ENCODE assay signal across 8 mouse cellular contexts in genomic region chr4:119142230-119142871, GRCm38 (mm10). TPM values are rescaled to one million over a fixed set of nuclear protein-coding genes. Genes with fewer than 3 reads are reported as not detected.
A peak's percentile ranks its signal among the peaks of the same experiment; 100 is the strongest.
DNase-seq lines count a peak whose midpoint lies in the region; ATAC-seq and TF ChIP-seq lines count a peak whose summit lies in the region.

No protein-coding gene starts in this region.

- ATAC-seq in cerebellum, adult (ENCODE audit: insufficient number of reproducible peaks, low FRiP score, low TSS enrichment), result 0 out of 2 replicates have a peak, but pooled peaks have one; percentile 8
- ATAC-seq in neutrophil, adult 5-6 weeks (ENCODE audit: extremely low read depth, insufficient number of reproducible peaks, low FRiP score, poor library complexity, severe bottlenecking), result peak; percentile 38; the same call in 1 of the 2 replicates

- peaks cover 4% of the 10 kb centered on the region for H3K9me3 ChIP-seq in CH12.LX (replicated peaks; ENCODE audit: low read length)
- H3K9me3 ChIP-seq in heart, embryonic 10.5 days, result no peaks in the 10 kb centered on the region

- H3K27me3 ChIP-seq in CH12.LX (replicated peaks), result no peaks in the 10 kb centered on the region
- H3K27me3 ChIP-seq in heart, embryonic 10.5 days (ENCODE audit: insufficient read depth, poor library complexity, severe bottlenecking), result peaks cover 37% of the 10 kb centered on the region

- no peak for TF ChIP-seq POLR2A in CH12.LX (IDR thresholded peaks at IDR 0.05; ENCODE audit: low read depth, low read length)
- no peak for TF ChIP-seq POLR2A in lung, adult 2 months (IDR thresholded peaks at IDR 0.05; ENCODE audit: borderline replicate concordance, extremely low read depth, low read depth, low read length)

- dilution Hi-C loops in CH12.LX (cut with MboI; ENCODE audit: extremely low pct_ligation_motif_present, extremely low pct_unique_long_range_greater_than_20kb, low sequenced_read_pairs), result no loop called here

- H3K9ac ChIP-seq in CH12.LX (ENCODE audit: insufficient read depth, low read depth), result no peak overlapping the region

- TF ChIP-seq CTCF in CH12.LX (conservative IDR thresholded peaks at IDR 0.05 in 1 of 2, IDR thresholded peaks at IDR 0.05 in 1 of 2; ENCODE audit: low read depth in 2 of 2, low read length in 2 of 2), result peak in 1 of 2 experiments; percentile 35; a peak in 1 of 4 replicates
- TF ChIP-seq CTCF in lung, adult 2 months (IDR thresholded peaks at IDR 0.05; ENCODE audit: insufficient read depth, low read length), result peak; percentile 49; the same call in 1 of the 2 replicates

- H3K4me3 ChIP-seq in CH12.LX (replicated peaks in 1 of 3; ENCODE audit: low read depth in 2 of 3, low read length in 2 of 3, poor library complexity in 1 of 3), result no peak overlapping the region
- H3K4me3 ChIP-seq in heart, embryonic 10.5 days, result peak overlapping the region; percentile 41
- H3K4me3 ChIP-seq in lung, adult 2 months (replicated peaks; ENCODE audit: extremely low read depth, low read depth, low read length), result no peak overlapping the region

- H3K27ac ChIP-seq in CH12.LX (ENCODE audit: insufficient read depth, low read depth), result no peak overlapping the region
- peak overlapping the region; percentile 17; the same call in 1 of the 2 replicates for H3K27ac ChIP-seq in heart, embryonic 10.5 days

- DNase-seq in cerebellum, adult 8-10 months, result no peak
- DNase-seq in CH12.LX (ENCODE audit: extremely low read depth), result no peak
- DNase-seq in cerebellum, postnatal 25 days, result peak; percentile 45 to 74
- DNase-seq in heart, embryonic 10.5 days (ENCODE audit: low spot score), result peak; percentile 90
- peak; percentile 52 for DNase-seq in kidney, adult 9 months
- DNase-seq in lung, adult 2 months, result no peak

- TF ChIP-seq RAD21 in CH12.LX (IDR thresholded peaks at IDR 0.05; ENCODE audit: low read depth, low read length), result no peak; the same call in none of the 2 replicates

- no peaks in the 10 kb centered on the region for H3K79me2 ChIP-seq in CH12.LX (replicated peaks; ENCODE audit: control insufficient read depth, extremely low read depth, insufficient read depth, poor library complexity, severe bottlenecking)

- TF ChIP-seq EP300 in CH12.LX (IDR thresholded peaks at IDR 0.05; ENCODE audit: low read length), result no peak

- H3K36me3 ChIP-seq in CH12.LX (replicated peaks in 1 of 2; ENCODE audit: control insufficient read depth in 1 of 2, insufficient read depth in 1 of 2, low read length in 1 of 2), result peaks cover 6 to 17% of the 10 kb centered on the region in 2 experiments
- H3K36me3 ChIP-seq in heart, embryonic 10.5 days, result peaks cover 10% of the 10 kb centered on the region

- 22% methylated on average over 24 of the region's 24 CpGs for WGBS in heart, embryonic 10.5 days
- WGBS in lung, adult 2 months, result 34% methylated on average over 24 of the region's 24 CpGs

- peaks cover 7 to 10% of the 10 kb centered on the region in 2 experiments; a peak in 3 of 4 replicates for H3K4me1 ChIP-seq in CH12.LX (ENCODE audit: control insufficient read depth in 1 of 2, insufficient read depth in 2 of 2)
- H3K4me1 ChIP-seq in heart, embryonic 10.5 days, result peaks cover 26% of the 10 kb centered on the region
- H3K4me1 ChIP-seq in lung, adult 2 months (ENCODE audit: control insufficient read depth, insufficient read depth, low read length), result no peaks in the 10 kb centered on the region

- in situ Hi-C loops in CH12.LX (cut with MboI; ENCODE audit: low pct_ligation_motif_present, low pct_unique_long_range_greater_than_20kb, low sequenced_read_pairs), result no loop called here

- no peak overlapping the region for H3K4me2 ChIP-seq in CH12.LX (ENCODE audit: insufficient read depth, low read depth, poor library complexity, severe bottlenecking)

TF ChIP-seq in CH12.LX, 34 proteins besides CTCF, POLR2A, EP300 and RAD21:
- TF ChIP-seq ZC3H11A (IDR thresholded peaks at IDR 0.05; ENCODE audit: low read depth, low read length) (no peak), BHLHE40 (IDR thresholded peaks at IDR 0.05; ENCODE audit: low read depth, low read length) (peak; percentile 62), SMC3 (IDR thresholded peaks at IDR 0.05; ENCODE audit: low read depth, low read length) (peak; percentile 17)
TF ChIP-seq in CH12.LX: peak in this region for 2.

RNA-seq across cellular contexts. Expression of gene Zfp691, which starts 31.6 kb away (rescaled TPM):
- total RNA-seq in CH12.LX (2012; rRNA removed) (4.6 and 4.7 TPM in 2 replicates), CH12.LX (2014; rRNA removed) (2.3 and 3.2 TPM in 2 replicates)
- 3.8 and 4.0 TPM in 2 replicates for polyA plus RNA-seq in CH12.LX (2012; ENCODE audit: insufficient read length, low read depth)
- 8.1 and 10.0 TPM in 2 replicates for polyA plus RNA-seq in heart, embryonic 10.5 days (2016; fragmentation: Nextera tagmentation; extraction: Ambion mirVana)
- polyA plus RNA-seq in lung, adult 2 months (2012; rRNA removed), result 8.9 and 10.1 TPM in 2 replicates
- total RNA-seq in neutrophil, adult 5-6 weeks (2017), result 6.9 and 10.3 TPM in 2 replicates

RNA-seq across cellular contexts. Expression of gene Slc2a1, which starts 33.8 kb away (rescaled TPM):
- total RNA-seq in CH12.LX (2012; rRNA removed) (26.8 and 46.2 TPM in 2 replicates), CH12.LX (2014; rRNA removed) (55.3 and 64.9 TPM in 2 replicates)
- 30.5 and 33.4 TPM in 2 replicates for polyA plus RNA-seq in CH12.LX (2012; ENCODE audit: insufficient read length, low read depth)
- 549 and 607 TPM in 2 replicates for polyA plus RNA-seq in heart, embryonic 10.5 days (2016; fragmentation: Nextera tagmentation; extraction: Ambion mirVana)
- polyA plus RNA-seq in lung, adult 2 months (2012; rRNA removed), result 32.0 and 39.0 TPM in 2 replicates
- total RNA-seq in neutrophil, adult 5-6 weeks (2017), result 70.1 and 76.1 TPM in 2 replicates

RNA-seq across cellular contexts. Expression of gene Ermap, which starts 47.5 kb away (rescaled TPM):
- total RNA-seq in CH12.LX (2012; rRNA removed) (not detected in 2 replicates), CH12.LX (2014; rRNA removed) (not detected in 2 replicates)
- 0.23 TPM in 1 of 2 replicates, not detected in the other for polyA plus RNA-seq in CH12.LX (2012; ENCODE audit: insufficient read length, low read depth)
- 26.6 and 31.9 TPM in 2 replicates for polyA plus RNA-seq in heart, embryonic 10.5 days (2016; fragmentation: Nextera tagmentation; extraction: Ambion mirVana)
- polyA plus RNA-seq in lung, adult 2 months (2012; rRNA removed), result 0.06 and 0.66 TPM in 2 replicates
- 0.12 and 0.49 TPM in 2 replicates for total RNA-seq in neutrophil, adult 5-6 weeks (2017)

RNA-seq across cellular contexts. Expression of gene Svbp, which starts 52.8 kb away (rescaled TPM):
- total RNA-seq in CH12.LX (2012; rRNA removed), result 15.8 and 16.2 TPM in 2 replicates
- total RNA-seq in CH12.LX (2014; rRNA removed), result 15.5 and 15.7 TPM in 2 replicates
- polyA plus RNA-seq in CH12.LX (2012; ENCODE audit: insufficient read length, low read depth), result 21.8 and 23.5 TPM in 2 replicates
- polyA plus RNA-seq in heart, embryonic 10.5 days (2016; fragmentation: Nextera tagmentation; extraction: Ambion mirVana), result 126 and 154 TPM in 2 replicates
- 18.1 and 24.0 TPM in 2 replicates for polyA plus RNA-seq in lung, adult 2 months (2012; rRNA removed)
- 50.2 and 63.6 TPM in 2 replicates for total RNA-seq in neutrophil, adult 5-6 weeks (2017)

Comparison
In these comparisons a context has a peak if more than half of its experiments do, and no peak if none do; other contexts are left out.
1. DNase-seq: peak in cerebellum, postnatal 25 days (2 of 2), heart, embryonic 10.5 days (single experiment) and kidney, adult 9 months (single experiment); none in cerebellum, adult 8-10 months (single experiment), CH12.LX (single experiment) and lung, adult 2 months (single experiment).
2. RNA of gene Slc2a1, which starts 33.8 kb away (polyA plus RNA-seq): 549 to 607 TPM in heart, embryonic 10.5 days; 32.0 to 39.0 TPM in lung, adult 2 months and 30.5 to 33.4 TPM in CH12.LX; every median in the first group is over 10 times any median in the second.
3. RNA of gene Ermap, which starts 47.5 kb away (polyA plus RNA-seq): 26.6 to 31.9 TPM in heart, embryonic 10.5 days; 0.06 to 0.66 TPM in lung, adult 2 months and 0.23 TPM in CH12.LX; every median in the first group is over 10 times any median in the second.